Mouse (Mus musculus) myocyte (in vitro differentiated cells): ENCODE data around the gene Ncbp2.

Source experiments
- CEBPB ChIP-seq: IDR thresholded peaks from 2 replicates; pipeline ENCODE4 v1.6.1; 2011; ENCODE audit warnings: mild to moderate bottlenecking, moderate library complexity; ENCODE audit not compliant: poor library complexity, insufficient read depth, severe bottlenecking
- E2F4 ChIP-seq: IDR thresholded peaks from one replicate; pipeline ENCODE4 v1.6.1; 2011; ENCODE audit warnings: mild to moderate bottlenecking, control low read depth, moderate library complexity; ENCODE audit not compliant: insufficient read depth
- MYOD1 ChIP-seq, 3 experiments: IDR thresholded peaks; one replicate each; pipeline ENCODE4 v1.6.1; 2011; ENCODE audit warnings: control low read depth in 2 of 3, low read depth in 2 of 3, mild to moderate bottlenecking in 2 of 3, moderate library complexity in 1 of 3; ENCODE audit not compliant: insufficient read length in 2 of 3, control insufficient read depth in 1 of 3
- MYOG ChIP-seq, 3 experiments: IDR thresholded peaks; one replicate each; pipeline ENCODE4 v1.6.1; 2011; ENCODE audit warnings: control low read depth in 2 of 3, low read depth in 2 of 3, mild to moderate bottlenecking in 2 of 3; ENCODE audit not compliant: insufficient read length in 2 of 3, control insufficient read depth in 1 of 3, insufficient read depth in 1 of 3
- POLR2A ChIP-seq: IDR thresholded peaks from one replicate; pipeline ENCODE4 v1.6.1; 2011; ENCODE audit warnings: low read depth, mild to moderate bottlenecking, control low read depth, moderate library complexity; ENCODE audit not compliant: insufficient read length
- POLR2AphosphoS2 ChIP-seq: IDR thresholded peaks from one replicate; pipeline ENCODE4 v1.6.1; 2011; ENCODE audit warnings: low read depth, control low read depth; ENCODE audit not compliant: insufficient read length
- REST ChIP-seq: IDR thresholded peaks from one replicate; pipeline ENCODE4 v1.6.1; 2011; ENCODE audit warnings: mild to moderate bottlenecking, control low read depth, moderate library complexity; ENCODE audit not compliant: insufficient read depth, insufficient read length
- SRF ChIP-seq: IDR thresholded peaks from one replicate; pipeline ENCODE4 v1.6.1; 2011; ENCODE audit warnings: low read depth; ENCODE audit not compliant: control insufficient read depth, insufficient read length
- TCF12 ChIP-seq: IDR thresholded peaks from one replicate; pipeline ENCODE4 v1.6.1; 2011; ENCODE audit warnings: mild to moderate bottlenecking, control low read depth; ENCODE audit not compliant: poor library complexity, insufficient read depth, severe bottlenecking
- TCF3 ChIP-seq: IDR thresholded peaks from one replicate; pipeline ENCODE4 v1.6.1; 2011; ENCODE audit warnings: low read depth, control low read depth; ENCODE audit not compliant: insufficient read length
- USF1 ChIP-seq: IDR thresholded peaks from one replicate; pipeline ENCODE4 v1.6.1; 2011; ENCODE audit warnings: low read depth, mild to moderate bottlenecking, control low read depth, moderate library complexity

GRCm38 (mm10) chr16:31932840-31933697 is 15.2 kb upstream of the Ncbp2 start:
- TF ChIP-seq REST (no peak), MYOD1 (IDR thresholded peaks at IDR 0.05; ENCODE audit: control insufficient read depth in 1 of 3, insufficient read length in 2 of 3, low read depth in 2 of 3) (peak in 2 of 3 experiments; percentile 83 to 84), E2F4 (no peak), TCF3 (no peak), USF1 (no peak), POLR2A (peak; percentile 61), CEBPB (peak; percentile 51; the same call in 1 of the 2 replicates), MYOG (IDR thresholded peaks at IDR 0.05; ENCODE audit: control insufficient read depth in 1 of 3, insufficient read depth in 1 of 3, insufficient read length in 2 of 3, low read depth in 2 of 3) (peak; percentile 38 to 91 (median 86)), POLR2AphosphoS2 (peak; percentile 28), TCF12 (no peak), SRF (no peak)
